In the genomic region with DNA sequence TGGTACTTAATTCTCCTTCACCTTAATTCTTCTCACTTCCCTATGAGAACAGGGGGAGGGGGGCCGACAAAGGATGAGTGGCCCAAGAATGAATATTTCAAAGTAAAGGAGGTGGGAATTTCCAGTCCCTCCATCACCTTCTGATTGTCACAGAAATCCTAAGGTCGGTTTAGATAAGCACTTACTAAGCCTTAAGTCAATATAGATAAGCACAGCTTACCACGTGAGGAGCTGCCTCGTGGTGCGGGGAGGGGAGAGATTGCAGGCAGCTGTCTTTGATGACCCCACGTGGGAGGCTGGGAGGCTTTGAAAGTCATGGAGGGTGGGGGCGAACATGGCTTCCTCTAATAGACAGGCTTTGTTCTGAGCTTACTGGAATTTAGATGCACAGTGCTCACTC, we compare ENCODE assay signal across 16 mouse cellular contexts. TPM values are rescaled to one million over a fixed set of nuclear protein-coding genes. Genes with fewer than 3 reads are reported as not detected.
DNase-seq lines count a peak whose midpoint lies in the region; ATAC-seq and TF ChIP-seq lines count a peak whose summit lies in the region.
"Had no signal": no experiment of that assay in that cellular context is flagged by ENCODE, and none has a peak within 500 bp of the region (broad histone marks: within the 10 kb centered on the region; RNA-seq: fewer than 3 reads in every experiment).

No protein-coding gene starts in this region.

- no peaks in the 10 kb centered on the region for H3K27me3 ChIP-seq in lung, embryonic 14.5 days (ENCODE audit: insufficient read depth, low read length)
- H3K27me3 ChIP-seq in liver, embryonic 15.5 days, result no peaks in the 10 kb centered on the region
- no peaks in the 10 kb centered on the region for H3K27me3 ChIP-seq in stomach, embryonic 16.5 days (ENCODE audit: control insufficient read depth, insufficient read depth, low read length)
- H3K27me3 ChIP-seq: forebrain, embryonic 15.5 days had no signal

- H3K4me2 ChIP-seq in lung, embryonic 14.5 days, result no peak overlapping the region
- H3K4me2 ChIP-seq in liver, embryonic 15.5 days, result no peak overlapping the region
- no peak overlapping the region for H3K4me2 ChIP-seq in stomach, embryonic 16.5 days (ENCODE audit: low read depth, low read length)
- H3K4me2 ChIP-seq: forebrain, embryonic 15.5 days had no signal

- H3K4me3 ChIP-seq in lung, embryonic 14.5 days (ENCODE audit: low read depth, low read length), result no peak overlapping the region
- H3K4me3 ChIP-seq in lung, adult 2 months (replicated peaks; ENCODE audit: extremely low read depth, low read depth, low read length), result no peak overlapping the region
- no peak overlapping the region for H3K4me3 ChIP-seq in liver, embryonic 15.5 days (replicated peaks)
- no peak overlapping the region for H3K4me3 ChIP-seq in stomach, embryonic 16.5 days (replicated peaks; ENCODE audit: low read length)
- H3K4me3 ChIP-seq: forebrain, embryonic 15.5 days; layer of hippocampus, adult 2 months had no signal

- no peaks in the 10 kb centered on the region for H3K36me3 ChIP-seq in lung, embryonic 14.5 days (ENCODE audit: insufficient read depth)
- H3K36me3 ChIP-seq in liver, embryonic 15.5 days (replicated peaks), result peaks cover 6% of the 10 kb centered on the region
- H3K36me3 ChIP-seq in stomach, embryonic 16.5 days (ENCODE audit: control insufficient read depth, insufficient read depth, low read length), result no peaks in the 10 kb centered on the region
- H3K36me3 ChIP-seq: forebrain, embryonic 15.5 days had no signal

- ATAC-seq in lung, embryonic 14.5 days (ENCODE audit: insufficient read depth), result peak; percentile 56
- 0 out of 2 replicates have a peak, but pooled peaks have one; percentile 23 for ATAC-seq in common myeloid progenitor, adult 5-6 weeks (replicated peaks; ENCODE audit: low read depth, poor library complexity, severe bottlenecking)
- peak; percentile 61 for ATAC-seq in liver, embryonic 15.5 days (ENCODE audit: insufficient read depth)
- ATAC-seq in stomach, embryonic 16.5 days (ENCODE audit: insufficient read depth, low FRiP score), result peak; percentile 79
- ATAC-seq: forebrain, embryonic 15.5 days; hindbrain, postnatal 0 days had no signal

- H3K9ac ChIP-seq in lung, embryonic 14.5 days, result no peak overlapping the region
- H3K9ac ChIP-seq in liver, embryonic 15.5 days, result no peak overlapping the region
- no peak overlapping the region for H3K9ac ChIP-seq in stomach, embryonic 16.5 days (ENCODE audit: low read length)
- H3K9ac ChIP-seq: forebrain, embryonic 15.5 days had no signal

- DNase-seq in lung, embryonic 14.5 days, result no peak
- no peak for DNase-seq in lung, adult 2 months
- no peak for DNase-seq in spleen, postnatal 10 days (ENCODE audit: low spot score in 2 of 2)
- DNase-seq in ovary, adult 18-20 months (ENCODE audit: low spot score), result no peak
- no peak for DNase-seq in thymus, postnatal 25 days

- TF ChIP-seq CTCF in lung, embryonic 14.5 days (IDR thresholded peaks at IDR 0.05; ENCODE audit: low read depth), result no peak
- no peak for TF ChIP-seq CTCF in lung, adult 2 months (IDR thresholded peaks at IDR 0.05; ENCODE audit: insufficient read depth, low read length)

- no peak for TF ChIP-seq POLR2A in lung, adult 2 months (IDR thresholded peaks at IDR 0.05; ENCODE audit: borderline replicate concordance, extremely low read depth, low read depth, low read length)

- no peak overlapping the region for H3K27ac ChIP-seq in lung, embryonic 14.5 days (ENCODE audit: low read depth)
- H3K27ac ChIP-seq in liver, embryonic 15.5 days (replicated peaks), result no peak overlapping the region
- peak overlapping the region; percentile 41 for H3K27ac ChIP-seq in stomach, embryonic 16.5 days (ENCODE audit: low read length)
- H3K27ac ChIP-seq: forebrain, embryonic 15.5 days; hindbrain, postnatal 0 days; layer of hippocampus, adult 2 months had no signal

- WGBS in lung, embryonic 14.5 days, result 16% methylated on average over 7 of the region's 7 CpGs
- WGBS in lung, adult 2 months, result 47% methylated on average over 7 of the region's 7 CpGs
- WGBS in liver, embryonic 15.5 days (ENCODE audit: insufficient replicate concordance), result 13% methylated on average over 7 of the region's 7 CpGs
- WGBS in stomach, embryonic 16.5 days, result 22% methylated on average over 7 of the region's 7 CpGs

- H3K4me1 ChIP-seq in lung, embryonic 14.5 days (ENCODE audit: insufficient read depth), result no peaks in the 10 kb centered on the region
- H3K4me1 ChIP-seq in lung, adult 2 months (ENCODE audit: control insufficient read depth, insufficient read depth, low read length), result no peaks in the 10 kb centered on the region; the same call in 1 of the 2 replicates
- H3K4me1 ChIP-seq in liver, embryonic 15.5 days (replicated peaks), result peaks cover 16% of the 10 kb centered on the region
- no peaks in the 10 kb centered on the region for H3K4me1 ChIP-seq in stomach, embryonic 16.5 days (ENCODE audit: control insufficient read depth, insufficient read depth, low read length)
- H3K4me1 ChIP-seq: forebrain, embryonic 15.5 days had no signal

- 0 out of 2 replicates have a peak, but pooled peaks cover 2% of the 10 kb centered on the region for H3K9me3 ChIP-seq in lung, embryonic 14.5 days (ENCODE audit: low read depth, low read length)
- no peaks in the 10 kb centered on the region for H3K9me3 ChIP-seq in liver, embryonic 15.5 days (replicated peaks)
- H3K9me3 ChIP-seq in stomach, embryonic 16.5 days (replicated peaks; ENCODE audit: control insufficient read depth, low read length), result no peaks in the 10 kb centered on the region; the same call in 1 of the 2 replicates
- H3K9me3 ChIP-seq: forebrain, embryonic 15.5 days had no signal

RNA-seq across cellular contexts. Expression of a gene that starts 44.4 kb away (rescaled TPM):
- not detected in 2 replicates for polyA plus RNA-seq in lung, embryonic 14.5 days (2014; fragmentation: Nextera tagmentation; extraction: Ambion mirVana)
- 0.09 and 0.10 TPM in 2 replicates for polyA plus RNA-seq in lung, adult 2 months (2012; rRNA removed)
- not detected in 2 replicates for total RNA-seq in common myeloid progenitor, adult 5-6 weeks (2017)
- 134 and 143 TPM in 2 replicates for polyA plus RNA-seq in liver, embryonic 15.5 days (2015; fragmentation: Nextera tagmentation; extraction: Ambion mirVana)
- 6.8 and 8.3 TPM in 2 replicates for polyA plus RNA-seq in stomach, embryonic 16.5 days (2015; fragmentation: Nextera tagmentation; extraction: Ambion mirVana)
- total RNA-seq: adrenal gland, postnatal 25 days; gastrocnemius, postnatal 14 days; hindbrain, postnatal 0 days; layer of hippocampus, adult 2 months; left cerebral cortex, postnatal 4 days had no signal
- polyA plus RNA-seq: embryonic facial prominence, embryonic 11.5 days; forebrain, embryonic 15.5 days; heart, embryonic 14.5 days; hindbrain, postnatal 0 days had no signal

Comparison
In these comparisons a context has a peak if more than half of its experiments do, and no peak if none do; other contexts are left out.
1. ATAC-seq: peak in every context shown above with its lines; median percentile 79 in stomach, embryonic 16.5 days; 61 in liver, embryonic 15.5 days; 56 in lung, embryonic 14.5 days; 23 in common myeloid progenitor, adult 5-6 weeks.
2. RNA of a gene that starts 44.4 kb away (polyA plus RNA-seq): 134 to 143 TPM in liver, embryonic 15.5 days; 6.8 to 8.3 TPM in stomach, embryonic 16.5 days, 0.09 to 0.10 TPM in lung, adult 2 months and not detected in lung, embryonic 14.5 days; every median in the first group is over 10 times any median in the second.